Mouse (Mus musculus): ENCODE results near the gene Cdc42bpg. TPM values are rescaled to one million over a fixed set of nuclear protein-coding genes. Genes with fewer than 3 reads are reported as not detected.

Cdc42bpg gene
- polyA plus RNA-seq, 1 experiment from 2014 or later = 0.27 TPM

GRCm38 (mm10) chr19:6269798-6270475 is 36.3 kb upstream of the Cdc42bpg start:
- no peak overlapping the region for H3K4me3 ChIP-seq
- no peaks in the 10 kb centered on the region for H3K4me1 ChIP-seq
- H3K36me3 ChIP-seq = no peaks in the 10 kb centered on the region
- 89% methylated on average over 8 of the region's 8 CpGs for WGBS
- H3K9ac ChIP-seq = no peak overlapping the region
- no peak overlapping the region for H3K4me2 ChIP-seq (replicated peaks)
- ATAC-seq (ENCODE audit: low FRiP score, low read depth) = no peak
- no peaks in the 10 kb centered on the region for H3K9me3 ChIP-seq
- peaks cover 7% of the 10 kb centered on the region; the same call in 1 of the 2 replicates for H3K27me3 ChIP-seq (replicated peaks)
- no peak overlapping the region for H3K27ac ChIP-seq

- Histone ChIP-seq H3K9ac (no peak overlapping the region), H3K9me3 (no peaks in the 10 kb centered on the region), H3K4me3 (no peak overlapping the region), H3K36me3 (no peaks in the 10 kb centered on the region), H3K27me3 (replicated peaks) (peaks cover 7% of the 10 kb centered on the region; the same call in 1 of the 2 replicates), H3K27ac (no peak overlapping the region), H3K4me2 (replicated peaks) (no peak overlapping the region), H3K4me1 (peaks cover 2% of the 10 kb centered on the region)
- no peak for ATAC-seq (ENCODE audit: low FRiP score, low read depth)
- whole genome bisulfite sequencing = 65% methylated on average over 9 of the region's 9 CpGs
Measured at GRCm38 (mm10) chr19:6270661-6271060, 35.6 kb upstream of the Cdc42bpg start.

GRCm38 (mm10) chr19:6271206-6271605 is 35.0 kb upstream of the Cdc42bpg start:
- H3K27ac ChIP-seq = no peak overlapping the region
- peaks cover 7% of the 10 kb centered on the region; the same call in 1 of the 2 replicates for H3K27me3 ChIP-seq (replicated peaks)
- 32% methylated on average over 8 of the region's 8 CpGs for WGBS

GRCm38 (mm10) chr19:6272053-6272452 is 34.2 kb upstream of the Cdc42bpg start:
- Histone ChIP-seq H3K9ac (no peak overlapping the region), H3K4me1 (peaks cover 3% of the 10 kb centered on the region), H3K4me2 (replicated peaks) (no peak overlapping the region), H3K36me3 (no peaks in the 10 kb centered on the region), H3K27ac (no peak overlapping the region), H3K4me3 (no peak overlapping the region), H3K27me3 (replicated peaks) (peaks cover 7% of the 10 kb centered on the region; the same call in 1 of the 2 replicates), H3K9me3 (no peaks in the 10 kb centered on the region)
- no peak for ATAC-seq (ENCODE audit: low FRiP score, low read depth)
- 70% methylated on average over 7 of the region's 7 CpGs for WGBS

More at GRCm38 (mm10) chr19:6271206-6271605, 35.0 kb upstream of the Cdc42bpg start:
- Histone ChIP-seq H3K4me3 (no peak overlapping the region), H3K9ac (no peak overlapping the region), H3K4me1 (peaks cover 3% of the 10 kb centered on the region), H3K36me3 (no peaks in the 10 kb centered on the region), H3K4me2 (replicated peaks) (no peak overlapping the region), H3K9me3 (no peaks in the 10 kb centered on the region)
- ATAC-seq (ENCODE audit: low FRiP score, low read depth) = no peak

- H3K27me3 ChIP-seq (replicated peaks) = peaks cover 7% of the 10 kb centered on the region; the same call in 1 of the 2 replicates
Measured at GRCm38 (mm10) chr19:6272738-6273137, 33.5 kb upstream of the Cdc42bpg start.

GRCm38 (mm10) chr19:6273592-6273991 is 32.7 kb upstream of the Cdc42bpg start:
- no peaks in the 10 kb centered on the region for H3K9me3 ChIP-seq
- WGBS = 79% methylated on average over 4 of the region's 4 CpGs

More at GRCm38 (mm10) chr19:6272738-6273137, 33.5 kb upstream of the Cdc42bpg start:
- H3K4me2 ChIP-seq (replicated peaks) = no peak overlapping the region
- H3K9me3 ChIP-seq = no peaks in the 10 kb centered on the region
- 87% methylated on average over 4 of the region's 4 CpGs for WGBS
- no peak overlapping the region for H3K27ac ChIP-seq
- peaks cover 7% of the 10 kb centered on the region for H3K4me1 ChIP-seq
- H3K4me3 ChIP-seq = no peak overlapping the region
- ATAC-seq (ENCODE audit: low FRiP score, low read depth) = no peak
- no peaks in the 10 kb centered on the region for H3K36me3 ChIP-seq
- H3K9ac ChIP-seq = no peak overlapping the region

GRCm38 (mm10) chr19:6273998-6274608 is 32.2 kb upstream of the Cdc42bpg start:
- 89% methylated on average over 13 of the region's 13 CpGs for WGBS
- Histone ChIP-seq H3K36me3 (no peaks in the 10 kb centered on the region), H3K4me3 (no peak overlapping the region), H3K9ac (no peak overlapping the region), H3K9me3 (no peaks in the 10 kb centered on the region), H3K27me3 (replicated peaks) (peaks cover 7% of the 10 kb centered on the region; the same call in 1 of the 2 replicates), H3K27ac (no peak overlapping the region), H3K4me1 (peaks cover 21% of the 10 kb centered on the region), H3K4me2 (replicated peaks) (no peak overlapping the region)
- ATAC-seq (ENCODE audit: low FRiP score, low read depth) = no peak

More at GRCm38 (mm10) chr19:6273592-6273991, 32.7 kb upstream of the Cdc42bpg start:
- Histone ChIP-seq H3K4me3 (no peak overlapping the region), H3K27ac (no peak overlapping the region), H3K36me3 (no peaks in the 10 kb centered on the region), H3K4me2 (replicated peaks) (no peak overlapping the region), H3K27me3 (replicated peaks) (peaks cover 7% of the 10 kb centered on the region; the same call in 1 of the 2 replicates), H3K9ac (no peak overlapping the region), H3K4me1 (peaks cover 16% of the 10 kb centered on the region)
- no peak for ATAC-seq (ENCODE audit: low FRiP score, low read depth)

- ATAC-seq (ENCODE audit: low FRiP score, low read depth) = no peak
- Histone ChIP-seq H3K27me3 (replicated peaks) (peaks cover 5% of the 10 kb centered on the region; the same call in 1 of the 2 replicates), H3K9me3 (no peaks in the 10 kb centered on the region), H3K9ac (peak overlapping the region; percentile 52), H3K4me2 (replicated peaks) (peak overlapping the region; percentile 88), H3K36me3 (peaks cover 8% of the 10 kb centered on the region; the same call in 1 of the 2 replicates), H3K27ac (0 out of 2 replicates have a peak overlapping the region, but pooled peaks have one; percentile 3), H3K4me1 (peaks cover 32% of the 10 kb centered on the region), H3K4me3 (peak overlapping the region; percentile 86)
- WGBS = 7% methylated on average over 15 of the region's 15 CpGs
Measured at GRCm38 (mm10) chr19:6275740-6276389, 30.4 kb upstream of the Cdc42bpg start.

- H3K36me3 ChIP-seq = peaks cover 17% of the 10 kb centered on the region; the same call in 1 of the 2 replicates
- ATAC-seq (ENCODE audit: low FRiP score, low read depth) = peak; percentile 94
- H3K4me1 ChIP-seq = peaks cover 32% of the 10 kb centered on the region
- H3K27ac ChIP-seq = peak within 1 kb of the TSS; percentile 50
- no peaks in the 10 kb centered on the region for H3K9me3 ChIP-seq
- peak within 1 kb of the TSS; percentile 86 for H3K4me3 ChIP-seq
- peak within 1 kb of the TSS; percentile 87 for H3K9ac ChIP-seq
- H3K4me2 ChIP-seq (replicated peaks) = peak within 1 kb of the TSS; percentile 88
- H3K27me3 ChIP-seq (replicated peaks) = no peaks in the 10 kb centered on the region
- under 1% methylated on average over 106 of the region's 106 CpGs for WGBS
Measured at GRCm38 (mm10) chr19:6276426-6277421, 29.5 kb upstream of the Cdc42bpg start, which contains the start of gene Ehd1. Gene Ehd1, plus strand, starts transcription at chr19:6276725.

GRCm38 (mm10) chr19:6277661-6278438 is 28.4 kb upstream of the Cdc42bpg start:
- Histone ChIP-seq H3K27ac (no peak overlapping the region), H3K9ac (peak overlapping the region; percentile 87), H3K27me3 (replicated peaks) (no peaks in the 10 kb centered on the region), H3K4me3 (peak overlapping the region; percentile 86), H3K36me3 (peaks cover 28% of the 10 kb centered on the region), H3K4me1 (peaks cover 32% of the 10 kb centered on the region), H3K4me2 (replicated peaks) (peak overlapping the region; percentile 88), H3K9me3 (no peaks in the 10 kb centered on the region)
- WGBS = 4% methylated on average over 10 of the region's 10 CpGs
- ATAC-seq (ENCODE audit: low FRiP score, low read depth) = no peak

Measured in neural tube, embryonic 12.5 days (tissue).